Mouse (Mus musculus) Patski (cell line): ENCODE measurements around the gene E130116L18Rik. TPM values are rescaled to one million over a fixed set of nuclear protein-coding genes. Genes with fewer than 3 reads are reported as not detected.
A peak's percentile ranks its signal among the peaks of the same experiment; 100 is the strongest.

ENCODE experiments used
- ATAC-seq: fragments of 100-300 bp; one replicate; pipeline ENCODE4 v1.8.0; 2021
- CTCF ChIA-PET: fragments of 350-600 bp; sonication (Branson Sonifier 250); formaldehyde crosslinking; loops from one replicate; lab custom pipeline; 2022; ENCODE audit warnings: inconsistent platforms; lab: Charles Lee
- POLR2A ChIA-PET: fragments of 350-600 bp; sonication (Branson Sonifier 250); formaldehyde crosslinking; loops from one replicate; lab custom pipeline; 2022; ENCODE audit warnings: antibody characterized with exemption, inconsistent platforms; lab: Charles Lee
- DNase-seq: peaks from one replicate; pipeline ENCODE4 v3.0.0-alpha.2; 2011; ENCODE audit warnings: low read depth, low spot score
- H3K27me3 ChIP-seq: fragments of 371-371 bp; one replicate; pipeline ENCODE4 v1.5.1; 2021
- CTCF ChIP-seq: fragments of 100-300 bp; IDR thresholded peaks from one replicate; pipeline ENCODE4 v1.5.1; 2021
- in situ Hi-C: fragments of 300-500 bp; cut with MboI; formaldehyde crosslinking; loops from 3 replicates; pipeline ENCODE4 v1.11.1; 2018; ENCODE audit warnings: low pct_unique_long_range_greater_than_20kb, mixed read lengths
- polyA plus RNA-seq: library from polyadenylated mRNA; unstranded; gene quantifications from one replicate; pipeline ENCODE4 v1.2.3, GENCODE M21; 2021

Gene E130116L18Rik
- polyA plus RNA-seq = 0.58 TPM

GRCm38 (mm10) chr5:25222752-25223702 lies at the start of gene E130116L18Rik:
Gene E130116L18Rik, minus strand, starts transcription at chr5:25223153.
- no peak for DNase-seq
- POLR2A ChIA-PET = no interaction called here
- in situ Hi-C loops = no loop called here
- peak; percentile 93 for ATAC-seq
- CTCF ChIA-PET = no interaction called here
- TF ChIP-seq CTCF = peak; percentile 13
- no peaks in the 10 kb centered on the region for H3K27me3 ChIP-seq

DNA sequence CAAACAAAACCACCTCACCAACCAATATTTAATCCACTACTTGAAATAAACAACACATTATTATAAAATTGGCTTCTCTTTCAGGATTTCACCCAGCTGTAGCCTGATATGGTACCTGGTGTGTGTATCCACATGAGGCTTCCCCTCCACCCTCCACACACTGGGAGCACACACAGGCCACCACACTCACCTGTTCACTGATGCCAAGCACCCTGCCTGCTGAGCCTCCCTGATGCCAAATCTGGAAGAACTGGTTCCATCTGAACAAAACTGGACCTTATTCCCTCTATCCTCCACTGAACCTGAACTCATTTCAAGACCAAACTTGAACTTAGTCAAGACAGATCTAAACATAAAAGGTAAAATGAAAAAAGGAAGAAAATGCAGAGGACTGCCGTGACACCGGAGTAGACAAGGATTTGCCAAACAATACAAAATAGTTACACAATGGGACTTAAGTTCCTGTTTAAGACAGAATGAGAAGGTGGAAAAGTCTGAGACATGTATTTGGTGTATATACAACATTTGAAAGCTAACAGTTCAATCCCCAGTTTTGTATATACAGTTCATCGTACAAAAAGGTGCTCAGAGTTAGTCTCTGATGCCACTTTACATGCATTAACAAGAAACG lies 45.4 kb upstream of the E130116L18Rik start:
- no peak for TF ChIP-seq CTCF
- in situ Hi-C loops = no loop called here
- no peak for DNase-seq
- no peak for ATAC-seq
- ChIA-PET CTCF (interaction anchor here (1.3 kb wide), 1 partner anchor 8 kb away, joined by 3 read pairs; no protein-coding TSS in a partner anchor), POLR2A (no interaction called here)
- no peaks in the 10 kb centered on the region for H3K27me3 ChIP-seq

DNA sequence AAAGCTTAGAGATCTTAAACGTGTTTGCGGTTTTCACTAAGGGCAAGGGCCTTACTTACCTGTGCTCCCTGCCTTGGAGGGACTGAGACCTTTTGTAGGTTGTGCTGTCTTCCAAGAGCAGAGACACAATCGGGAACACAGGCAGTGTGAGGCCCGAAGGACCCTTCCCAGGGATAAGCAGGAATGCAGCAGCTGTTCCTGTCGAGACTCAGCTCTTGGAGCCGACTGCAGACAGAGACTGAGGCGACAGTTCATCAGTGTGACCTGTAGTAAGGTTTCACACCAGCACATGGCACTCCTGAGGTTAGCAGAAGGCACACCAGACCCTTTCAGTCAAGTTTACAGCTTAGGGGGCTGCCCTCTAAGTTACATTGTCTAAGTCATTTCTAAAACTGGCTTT lies 39.3 kb upstream of the E130116L18Rik start:
- DNase-seq (no peak), ATAC-seq (no peak)
- H3K27me3 ChIP-seq = no peaks in the 10 kb centered on the region
- ChIA-PET POLR2A (interaction anchor here (0.7 kb wide), 1 partner anchor 9 kb away, joined by 4 read pairs; no protein-coding TSS in a partner anchor), CTCF (interaction anchor here (1.2 kb wide), 1 partner anchor 16 kb away, joined by 4 read pairs; no protein-coding TSS in a partner anchor)
- TF ChIP-seq CTCF = no peak
- in situ Hi-C loops = no loop called here

DNA sequence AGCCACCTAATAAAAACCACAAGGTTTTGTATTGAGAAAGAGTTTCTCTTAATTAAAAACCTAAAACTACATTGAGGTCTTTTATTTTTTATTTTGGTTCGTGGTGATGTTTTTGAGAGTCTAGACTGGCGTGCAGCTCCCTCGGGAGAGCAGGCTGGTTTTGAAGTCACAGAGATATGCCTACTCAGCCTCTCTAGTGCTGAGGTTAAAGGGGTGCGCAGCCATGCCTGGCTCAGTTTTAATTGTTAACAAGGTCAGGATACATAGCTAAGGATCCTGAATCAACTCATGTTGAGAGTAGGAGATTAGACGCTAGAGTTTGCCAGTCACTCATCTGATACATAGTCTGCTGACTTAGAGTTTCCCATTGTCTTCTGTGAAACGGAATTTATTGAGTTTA lies 38.5 kb upstream of the E130116L18Rik start:
- no peak for TF ChIP-seq CTCF
- ATAC-seq (no peak), DNase-seq (no peak)
- no peaks in the 10 kb centered on the region for H3K27me3 ChIP-seq
- ChIA-PET CTCF (interaction anchor here (0.5 to 1.2 kb wide), 2 partner anchors 15 to 16 kb away, joined by 3 to 4 read pairs; no protein-coding TSS in a partner anchor), POLR2A (interaction anchor here (0.6 kb wide), 1 partner anchor 14 kb away, joined by 3 read pairs; no protein-coding TSS in a partner anchor)
- in situ Hi-C loops = no loop called here

GRCm38 (mm10) chr5:25256686-25257085 lies 33.7 kb upstream of the E130116L18Rik start:
- in situ Hi-C loops = no loop called here
- no peak for DNase-seq
- TF ChIP-seq CTCF = no peak
- CTCF ChIA-PET = interaction anchor here (1.0 kb wide), 1 partner anchor 9 kb away, joined by 3 read pairs; no protein-coding TSS in a partner anchor
- no peaks in the 10 kb centered on the region for H3K27me3 ChIP-seq
- ATAC-seq = no peak
- POLR2A ChIA-PET = interaction anchor here (1.7 kb wide), 1 partner anchor 10 kb away, joined by 4 read pairs; no protein-coding TSS in a partner anchor

DNA sequence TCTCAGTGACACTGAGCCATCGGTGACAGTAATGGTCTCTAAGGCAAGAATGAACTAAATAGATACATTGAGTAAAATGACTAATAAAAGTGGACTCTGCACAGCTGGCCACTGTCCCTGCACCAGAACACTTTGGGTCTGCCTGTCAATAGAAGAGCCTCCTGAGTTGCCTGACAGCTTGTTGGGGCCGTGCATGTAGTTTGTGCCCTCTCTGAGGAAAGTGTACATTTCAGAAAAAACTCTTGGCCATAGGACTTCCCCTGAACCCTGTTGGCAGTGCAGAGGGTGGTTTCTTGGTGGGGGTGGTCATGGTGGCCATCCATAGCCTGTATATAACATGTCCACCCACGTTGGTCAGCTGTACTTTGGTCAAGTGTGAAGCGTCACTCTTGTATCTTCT lies 31.5 kb upstream of the E130116L18Rik start:
- TF ChIP-seq CTCF = no peak
- DNase-seq (no peak), ATAC-seq (no peak)
- ChIA-PET POLR2A (interaction anchor here (1.1 kb wide), 1 partner anchor 32 kb away, joined by 3 read pairs; no protein-coding TSS in a partner anchor), CTCF (no interaction called here)
- no peaks in the 10 kb centered on the region for H3K27me3 ChIP-seq
- in situ Hi-C loops = no loop called here

DNA sequence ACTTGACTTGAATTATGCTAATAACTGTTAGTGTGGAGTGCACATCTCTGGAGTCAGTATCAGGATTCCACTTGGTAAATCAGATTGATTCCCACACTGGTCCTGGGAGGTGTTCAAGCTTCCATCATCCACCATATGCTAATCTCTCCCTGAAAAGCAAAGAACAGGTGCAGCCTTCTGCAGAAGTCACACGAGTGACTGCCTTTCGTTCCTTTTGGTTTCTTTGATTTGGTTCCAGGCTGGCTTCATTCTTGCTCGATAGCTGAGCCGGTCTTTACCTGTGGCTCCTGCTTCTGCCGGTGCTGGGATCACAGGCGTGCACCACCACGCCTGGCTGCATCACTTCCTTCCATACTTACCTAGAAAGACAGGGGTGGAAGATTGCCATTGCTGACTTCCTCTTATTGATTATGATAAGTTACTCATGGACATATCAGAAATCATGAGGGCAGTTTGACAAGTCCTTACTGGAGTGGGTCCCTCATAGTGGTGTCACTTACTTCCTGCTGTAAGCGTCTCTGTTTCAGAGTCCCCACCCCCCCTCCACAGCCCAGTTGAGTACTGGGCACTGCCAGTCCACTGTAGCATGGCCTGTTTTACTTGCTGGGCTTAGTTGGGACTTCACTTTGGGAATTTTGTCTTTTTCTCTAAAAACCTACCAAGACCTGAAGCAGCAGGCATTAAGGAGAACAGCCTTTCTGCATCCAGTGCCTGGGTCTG lies 30.0 kb upstream of the E130116L18Rik start:
- H3K27me3 ChIP-seq = no peaks in the 10 kb centered on the region
- in situ Hi-C loops = no loop called here
- DNase-seq = no peak
- no peak for ATAC-seq
- no peak for TF ChIP-seq CTCF
- POLR2A ChIA-PET = no interaction called here
- CTCF ChIA-PET = no interaction called here

GRCm38 (mm10) chr5:25252423-25252822 lies 29.5 kb upstream of the E130116L18Rik start:
- in situ Hi-C loops = no loop called here
- ChIA-PET CTCF (no interaction called here), POLR2A (no interaction called here)
- TF ChIP-seq CTCF = no peak
- ATAC-seq (no peak), DNase-seq (no peak)
- H3K27me3 ChIP-seq = no peaks in the 10 kb centered on the region

DNA sequence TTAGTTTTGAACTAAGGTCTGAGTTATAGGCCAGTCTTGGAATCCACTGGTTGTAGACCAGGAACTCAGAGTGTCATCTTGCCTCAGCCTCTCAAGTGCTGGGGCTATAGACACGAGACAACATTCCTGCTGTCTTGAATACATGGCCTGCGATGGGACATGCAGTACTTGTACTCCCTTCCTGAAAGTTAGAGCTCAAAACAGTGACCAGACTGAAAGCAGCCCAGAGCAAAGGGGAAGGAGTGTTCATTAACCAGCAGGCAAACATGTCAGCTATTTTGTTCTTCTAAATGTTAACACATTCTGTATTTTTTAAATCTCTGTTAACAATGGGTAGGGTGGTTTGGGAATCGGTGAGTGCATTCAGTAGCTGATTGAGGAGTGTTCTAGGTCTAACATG lies 24.1 kb upstream of the E130116L18Rik start:
- no peak for DNase-seq
- ChIA-PET CTCF (interaction anchor here (1.2 to 1.7 kb wide), 3 partner anchors 9 to 23 kb away, joined by 3 to 4 read pairs (median 4); no protein-coding TSS in a partner anchor), POLR2A (interaction anchor here (1.2 kb wide), 1 partner anchor 10 kb away, joined by 4 read pairs; no protein-coding TSS in a partner anchor)
- TF ChIP-seq CTCF = no peak
- in situ Hi-C loops = no loop called here
- no peak for ATAC-seq
- H3K27me3 ChIP-seq = no peaks in the 10 kb centered on the region

DNA sequence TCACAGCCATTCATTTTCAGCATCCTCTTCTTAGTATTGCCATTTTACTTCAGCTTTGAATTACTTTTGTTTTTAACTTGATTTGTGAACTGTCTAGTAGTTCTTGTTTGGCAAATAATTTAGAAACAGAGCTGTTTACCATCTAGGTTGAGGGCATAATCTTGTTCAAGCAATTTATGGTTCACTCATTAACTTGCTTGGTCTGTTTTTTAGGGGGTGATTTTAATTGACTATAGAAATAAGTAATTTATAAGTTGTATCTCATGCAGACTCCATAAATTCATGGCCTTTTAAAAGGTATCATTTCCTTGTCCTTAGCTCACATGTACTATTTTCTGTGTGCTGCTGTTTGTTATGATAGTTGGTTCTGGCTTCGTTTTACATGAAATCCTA lies 23.5 kb upstream of the E130116L18Rik start:
- POLR2A ChIA-PET = interaction anchor here (1.1 to 1.2 kb wide), 2 partner anchors 10 to 19 kb away, joined by 3 to 4 read pairs; no protein-coding TSS in a partner anchor
- TF ChIP-seq CTCF = no peak
- H3K27me3 ChIP-seq = no peaks in the 10 kb centered on the region

More for the DNA sequence above, 23.5 kb upstream of the E130116L18Rik start:
- ATAC-seq (no peak), DNase-seq (no peak)
- in situ Hi-C loops = no loop called here
- CTCF ChIA-PET = interaction anchor here (0.8 to 1.7 kb wide), 3 partner anchors 15 to 24 kb away, joined by 4 read pairs; no protein-coding TSS in a partner anchor
